Mouse (Mus musculus) spleen, postnatal 10 days (tissue): ENCODE data around the gene Ccdc106.
"Not testable (repeated sequence)": the region's sequence is repeated elsewhere in the genome, so short reads cannot be mapped to it uniquely, and the experiment has no call there.

ENCODE experiments used
- DNase-seq, 2 experiments: peaks; one replicate each; pipeline ENCODE4 v3.0.0; 2021 to 2022; ENCODE audit warnings: low spot score in 2 of 2

Ccdc106 gene

DNA sequence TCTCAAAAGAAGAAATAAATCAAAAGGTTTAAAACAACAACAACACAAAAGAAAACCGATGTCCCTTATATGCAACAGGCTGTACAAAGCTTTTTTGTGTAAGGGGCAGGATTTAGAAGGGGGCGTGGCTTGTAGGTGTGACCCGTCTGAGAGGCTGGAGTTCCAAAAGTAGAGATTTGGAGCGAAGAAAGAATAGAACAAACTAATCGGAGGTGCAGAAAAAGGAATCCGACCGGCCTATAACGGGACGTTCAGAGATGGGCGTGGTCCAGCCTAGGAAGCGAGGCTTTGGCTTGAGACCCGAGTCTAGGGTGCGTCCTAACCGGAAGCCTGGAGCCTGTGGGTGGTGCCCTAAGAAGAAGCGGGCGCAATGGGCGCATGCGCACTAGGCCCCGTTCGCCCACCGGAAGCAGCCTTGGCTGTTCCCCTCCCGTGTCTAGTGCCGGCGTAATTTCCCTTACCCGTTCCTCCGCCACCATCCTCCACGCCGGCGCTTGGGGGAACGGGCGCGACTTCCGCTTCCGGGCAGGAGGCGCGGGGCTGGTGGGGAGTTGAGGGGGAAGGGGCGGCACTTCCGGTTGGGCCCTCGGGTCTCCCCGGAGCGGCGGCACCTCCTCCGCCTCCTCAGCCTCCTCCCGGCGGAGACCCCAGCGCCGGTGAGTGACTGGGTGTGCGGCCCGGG lies at the start of gene Ccdc106, which contains the start of gene Zfp865:
Gene Ccdc106, plus strand, starts transcription at position 554 of the 682 bp plus-strand sequence.
Gene Zfp865, plus strand, starts transcription at position 377 of the 682 bp plus-strand sequence.
- peak; percentile 96 to 97 for DNase-seq

DNA sequence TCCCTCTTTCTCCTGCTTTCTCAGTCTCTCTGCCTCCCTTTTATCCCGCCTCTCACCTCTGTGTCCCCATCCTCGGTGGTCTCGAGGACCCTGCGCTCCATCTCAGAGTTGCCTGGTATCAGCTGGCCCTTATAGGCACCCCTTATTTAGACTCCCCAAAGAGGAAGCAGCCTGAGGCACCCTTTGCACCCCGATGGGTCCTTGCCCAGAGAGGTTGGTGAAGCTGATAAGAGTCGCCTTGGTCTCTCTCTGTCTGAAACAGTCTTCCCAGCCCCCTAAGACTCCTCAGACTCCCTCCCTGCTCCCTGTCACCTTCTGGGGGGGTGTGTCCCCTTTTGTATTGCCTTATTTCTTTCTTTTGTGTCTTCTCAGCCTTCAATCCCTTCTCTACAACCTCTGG lies 49.3 kb upstream of the Ccdc106 start, which contains the start of gene Sbk3:
Gene Sbk3, minus strand, starts transcription at position 101 of the 400 bp plus-strand sequence.
- DNase-seq, result no peak

DNA sequence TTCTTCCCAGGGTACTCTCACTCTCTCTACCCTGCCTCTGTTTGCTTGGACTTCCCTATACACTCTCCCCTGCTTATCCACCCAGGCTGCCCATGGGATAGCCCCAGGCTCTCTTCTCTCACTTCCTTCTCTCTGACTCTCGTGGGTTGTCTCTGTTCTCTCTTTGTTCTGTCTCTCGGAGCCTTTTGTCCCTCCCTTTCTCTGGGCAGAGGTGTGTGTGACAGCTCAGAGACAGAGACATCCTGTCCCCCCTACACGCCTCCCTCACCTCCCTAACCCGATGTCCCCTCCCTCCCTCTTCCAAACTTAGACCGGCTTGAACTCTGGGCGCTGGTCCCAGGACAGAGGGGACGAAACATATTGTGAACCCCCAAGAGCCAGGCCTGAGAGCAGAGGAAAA lies 48.6 kb upstream of the Ccdc106 start:
- DNase-seq, result no peak

DNA sequence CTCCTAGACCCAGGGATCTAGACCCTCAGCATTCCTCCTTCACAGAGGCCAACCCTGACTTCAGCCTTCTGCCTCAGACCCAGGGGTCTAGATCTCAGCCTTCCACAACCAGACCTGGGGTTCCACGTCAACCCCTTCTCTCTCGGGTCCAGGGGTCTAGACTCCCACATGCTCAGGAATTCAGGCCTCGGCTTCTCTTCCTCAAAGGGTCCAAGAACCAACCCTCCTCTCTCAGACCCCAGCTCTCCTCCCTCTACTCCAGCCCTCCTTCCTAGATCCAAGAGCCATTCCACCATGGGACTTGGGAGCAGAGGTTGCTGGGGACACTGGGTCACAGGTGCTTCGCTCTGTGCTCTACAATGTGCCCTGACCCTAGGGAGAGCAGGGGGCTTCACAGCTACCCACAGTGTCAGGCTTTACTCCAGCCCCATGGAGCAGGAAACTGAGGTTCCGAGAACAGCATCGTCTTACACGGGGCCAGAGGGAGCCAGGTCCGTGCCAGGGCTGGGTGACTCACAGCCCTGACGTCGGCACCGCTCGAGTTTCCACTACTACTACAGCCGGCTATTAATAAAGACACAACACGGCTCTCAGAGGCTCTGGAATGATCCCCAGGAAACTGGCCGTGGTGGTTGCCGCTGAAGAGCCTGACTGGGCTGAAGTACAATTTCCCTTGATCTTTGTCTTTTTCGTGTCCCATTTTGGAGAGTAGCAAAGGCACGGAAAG lies 47.9 kb upstream of the Ccdc106 start:
- no peak for DNase-seq

DNA sequence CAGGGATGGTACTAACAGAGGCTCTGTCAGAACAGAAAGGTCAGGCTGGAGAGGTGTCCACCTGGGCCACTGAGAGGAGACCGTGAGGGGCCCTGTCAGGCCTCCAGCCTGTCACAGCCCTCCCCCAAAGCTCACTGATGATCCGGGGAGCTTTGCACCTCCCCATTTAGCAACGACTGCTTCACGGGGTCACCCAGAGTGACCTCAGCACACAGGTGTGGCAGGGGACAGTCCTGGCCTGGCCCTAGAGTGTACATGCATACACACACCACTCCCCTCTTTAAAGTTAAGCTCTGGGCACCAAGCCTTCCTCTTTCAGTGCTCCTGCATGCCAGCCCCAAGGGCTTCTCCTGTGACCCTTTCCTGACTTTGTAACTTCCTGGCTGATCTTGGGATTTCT lies 44.9 kb upstream of the Ccdc106 start:
- no peak for DNase-seq

DNA sequence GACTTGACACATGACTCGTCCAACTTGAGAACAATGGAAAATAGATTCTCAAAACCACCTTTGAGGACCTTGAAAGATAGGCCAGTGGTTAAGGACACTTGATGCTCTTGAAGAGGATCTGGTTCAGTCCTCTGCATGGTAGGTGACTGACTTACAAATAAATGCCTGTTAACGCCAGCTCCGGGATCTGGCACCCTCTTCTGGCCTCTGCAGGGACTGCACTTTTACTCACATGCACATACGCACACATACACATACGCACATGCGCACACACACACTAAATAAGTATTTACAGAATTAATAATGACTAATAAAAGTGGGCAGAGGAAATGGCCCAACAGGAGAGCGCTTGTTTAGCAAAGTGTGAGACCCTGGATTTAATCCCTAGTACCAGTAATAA lies 43.5 kb upstream of the Ccdc106 start:
- DNase-seq, result no peak

DNA sequence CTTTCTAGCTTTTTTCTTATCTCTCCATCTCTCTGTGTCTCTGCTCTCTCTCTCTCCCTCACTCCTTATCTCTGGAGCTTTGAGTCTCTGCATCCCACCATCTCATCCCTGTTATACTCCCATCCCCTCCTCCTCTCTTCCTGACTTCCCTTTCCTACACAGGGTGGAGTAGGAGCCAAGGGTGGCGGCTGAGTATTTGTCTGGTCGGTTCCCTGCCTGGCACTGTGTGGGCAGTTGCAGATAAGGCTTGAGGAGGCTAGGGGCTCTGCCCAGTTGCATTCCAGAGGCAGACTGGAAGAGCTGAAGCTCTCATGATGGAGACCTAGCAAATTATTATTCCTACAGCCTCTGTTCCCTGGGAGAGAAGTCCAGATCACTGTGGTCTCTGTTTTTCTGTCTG lies 32.1 kb upstream of the Ccdc106 start:
- no peak for DNase-seq

DNA sequence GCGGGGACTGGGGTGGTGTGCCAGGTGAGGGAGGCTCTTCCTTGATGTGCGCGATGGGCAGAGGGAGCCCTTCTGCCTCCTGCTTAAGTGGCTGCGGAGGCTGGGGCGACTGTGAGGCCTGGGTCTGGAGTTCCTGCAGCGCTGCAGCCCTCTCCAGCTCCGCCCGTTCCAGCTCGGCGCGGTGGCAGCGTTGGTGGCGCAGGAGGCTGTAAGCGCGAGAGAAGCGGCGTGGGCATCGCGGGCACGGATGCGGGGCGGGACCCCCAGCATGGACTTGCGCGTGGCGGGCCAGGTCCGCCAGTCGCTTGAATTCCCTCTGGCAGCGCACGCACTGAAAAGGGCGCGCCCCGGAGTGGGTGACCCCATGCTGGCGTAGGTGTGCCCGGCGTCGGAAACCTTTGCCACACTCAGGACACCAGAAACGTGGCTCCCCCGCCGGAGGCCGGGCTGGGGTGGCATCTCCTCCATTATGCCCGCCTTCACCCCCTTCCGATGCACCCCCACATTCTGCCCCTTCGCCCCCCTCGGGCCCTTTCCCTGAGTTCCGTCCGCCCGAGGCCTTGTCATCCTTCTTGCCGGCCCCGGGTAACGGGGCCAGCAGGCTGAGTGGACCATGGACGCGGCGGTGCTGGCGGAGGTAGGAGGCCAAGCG lies 26.9 kb upstream of the Ccdc106 start:
- DNase-seq, result no peak

DNA sequence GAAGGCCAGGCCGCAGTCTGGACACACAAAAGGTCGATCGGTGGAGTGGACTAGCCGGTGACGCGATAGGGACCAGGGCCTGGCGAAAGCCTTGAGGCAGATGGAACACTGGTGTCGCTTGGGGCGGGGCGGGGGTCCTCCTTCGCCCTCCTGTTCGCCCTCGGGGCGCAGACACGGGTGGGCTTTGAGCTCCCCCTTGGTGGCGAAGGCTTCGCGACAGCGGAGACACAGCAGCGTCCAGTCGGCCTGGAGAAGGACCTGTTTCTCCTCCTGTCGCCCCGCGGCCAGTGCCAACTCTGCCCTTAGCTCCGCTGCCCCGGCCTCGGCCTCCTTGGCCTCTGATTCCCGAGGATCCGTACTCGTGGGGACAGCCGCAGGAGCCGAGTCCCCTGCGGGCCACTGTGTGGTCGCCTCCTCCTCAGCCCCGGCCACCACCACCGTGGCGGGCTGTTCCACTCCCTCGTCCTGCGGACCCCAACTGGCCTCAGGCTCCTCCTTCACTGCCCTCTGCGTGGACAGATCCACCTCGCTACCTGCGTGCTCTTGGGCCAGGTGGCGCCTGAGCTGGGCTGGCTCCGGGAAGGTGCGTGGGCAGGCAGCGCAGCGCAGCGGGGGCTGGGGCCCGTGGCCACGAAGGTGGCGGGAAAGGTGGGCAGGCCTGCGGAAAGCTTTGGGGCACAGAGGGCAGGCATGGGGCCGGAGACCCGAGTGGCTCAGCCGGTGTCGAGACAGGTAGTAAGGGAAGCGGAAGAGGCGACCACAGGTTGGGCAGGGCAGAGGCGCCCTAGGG lies 26.2 kb upstream of the Ccdc106 start:
- no peak for DNase-seq

DNA sequence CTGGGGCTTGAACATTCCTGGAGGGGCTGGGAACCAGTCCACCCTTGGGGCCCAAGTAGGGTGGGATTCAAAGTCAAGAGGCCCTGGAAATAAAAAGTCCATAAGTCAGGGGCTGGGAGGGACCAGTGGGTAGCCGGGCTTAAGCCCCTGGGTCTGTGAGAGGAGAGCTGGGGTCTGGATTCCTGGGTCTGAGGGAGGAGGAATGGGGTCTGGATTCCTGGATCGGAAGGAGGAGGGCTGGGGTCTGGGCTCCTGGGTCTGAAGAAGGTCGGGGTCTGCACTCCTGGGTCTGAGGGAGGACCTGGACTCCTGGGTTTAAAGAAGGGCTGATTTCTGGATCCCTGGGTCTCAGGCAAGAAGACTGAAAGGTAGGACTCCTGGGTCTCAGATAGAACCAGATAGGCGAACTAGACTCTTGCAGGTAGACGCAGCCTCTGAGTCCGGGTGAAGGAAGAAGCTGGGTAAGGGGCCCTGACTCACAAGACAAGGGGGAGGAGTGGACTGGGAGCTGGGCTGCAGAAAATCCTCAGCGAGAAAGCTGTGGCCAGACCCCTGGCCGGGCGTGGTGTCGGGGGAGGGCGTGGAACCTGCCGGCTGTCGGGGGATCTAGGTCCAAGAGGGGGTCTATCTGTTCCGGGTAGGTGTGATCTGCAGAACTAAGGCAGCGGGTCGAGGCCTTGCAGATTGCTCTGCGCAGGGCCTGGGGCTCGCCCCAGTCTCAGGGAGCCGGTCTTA lies 24.9 kb upstream of the Ccdc106 start:
- DNase-seq, result no peak

DNA sequence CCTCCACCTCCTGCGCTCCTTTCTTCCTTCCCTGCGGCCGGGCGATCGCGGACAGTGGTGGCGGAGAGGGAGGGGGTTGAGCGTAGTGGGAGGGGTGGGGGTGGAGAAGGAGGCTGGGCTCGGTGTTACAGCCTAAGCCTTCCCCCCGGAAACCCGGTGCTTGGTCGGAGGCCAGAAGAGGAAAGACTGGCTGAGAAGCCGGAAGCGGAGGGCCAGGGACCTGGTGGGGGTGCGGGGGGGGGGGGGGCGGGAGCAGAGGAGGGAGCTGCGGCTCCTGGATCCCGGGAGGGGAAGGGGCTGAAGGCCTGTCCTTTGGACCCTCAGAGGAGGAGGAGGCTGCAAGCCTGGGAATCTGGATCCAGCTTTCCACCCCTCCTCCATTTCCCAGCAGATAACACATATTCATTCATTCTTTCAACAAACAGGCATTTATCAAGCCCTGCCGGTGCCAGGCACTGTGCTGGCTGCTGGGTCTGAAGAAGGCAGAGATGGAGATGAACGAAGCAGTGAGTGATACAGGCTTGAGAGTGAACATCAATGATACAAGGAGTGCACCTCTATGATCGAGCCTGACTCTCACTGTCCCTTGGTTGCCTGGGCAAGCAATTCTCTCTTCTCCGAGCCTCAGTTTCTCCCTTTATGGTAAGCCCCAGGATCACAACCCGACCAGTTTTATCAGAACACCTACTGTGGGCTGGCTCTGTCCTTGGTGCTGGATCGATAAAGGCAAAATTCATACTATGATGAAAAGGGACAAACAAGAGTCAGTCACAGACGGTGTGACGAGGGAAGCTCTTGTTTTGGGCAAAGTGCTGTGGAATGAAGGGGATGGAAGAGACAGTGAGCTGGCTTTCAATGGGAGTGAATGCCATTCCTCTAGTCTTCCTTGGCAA lies 24.1 kb upstream of the Ccdc106 start, which contains the start of gene Zfp579:
Gene Zfp579, minus strand, starts transcription at position 156 of the 893 bp plus-strand sequence.
- DNase-seq, result peak; percentile 39 to 82

DNA sequence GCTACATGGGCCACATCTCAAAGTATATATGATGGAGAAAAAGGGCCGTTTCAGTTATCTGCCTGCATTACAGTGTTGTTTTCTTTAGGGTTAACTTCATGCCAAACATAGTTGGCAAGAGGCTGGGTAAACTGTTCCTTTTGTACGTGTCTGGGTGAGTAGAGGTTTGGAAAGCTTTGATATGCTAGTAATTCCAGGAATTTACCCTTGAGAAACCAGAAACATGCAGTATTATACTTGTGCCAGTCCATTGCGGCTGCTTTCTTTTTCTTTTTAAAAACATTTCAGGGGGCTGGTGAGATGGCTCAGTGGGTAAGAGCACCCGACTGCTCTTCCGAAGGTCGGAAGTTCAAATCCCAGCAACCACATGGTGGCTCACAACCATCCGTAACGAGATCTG lies 23.4 kb upstream of the Ccdc106 start:
- DNase-seq, result no peak

DNA sequence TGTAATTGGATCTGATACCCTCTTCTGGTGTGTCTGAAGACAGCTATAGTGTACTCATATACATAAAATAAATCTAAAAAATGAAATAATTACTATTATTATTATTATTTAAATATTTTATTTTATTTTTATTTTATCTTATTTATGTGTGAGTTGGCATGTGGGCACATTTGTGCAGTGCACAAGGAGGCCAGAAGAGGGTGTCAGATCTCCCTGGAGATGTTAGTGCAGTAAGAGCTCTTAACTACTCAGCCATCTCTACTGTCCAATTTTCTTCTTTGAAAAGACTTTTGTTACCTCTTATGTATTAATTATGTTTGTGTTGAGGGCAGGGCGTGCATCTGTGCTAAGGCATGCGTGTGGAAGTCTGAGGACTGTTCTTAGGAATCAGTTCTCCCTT lies 20.5 kb upstream of the Ccdc106 start:
- peak in 1 of 2 experiments; percentile 53 for DNase-seq

DNA sequence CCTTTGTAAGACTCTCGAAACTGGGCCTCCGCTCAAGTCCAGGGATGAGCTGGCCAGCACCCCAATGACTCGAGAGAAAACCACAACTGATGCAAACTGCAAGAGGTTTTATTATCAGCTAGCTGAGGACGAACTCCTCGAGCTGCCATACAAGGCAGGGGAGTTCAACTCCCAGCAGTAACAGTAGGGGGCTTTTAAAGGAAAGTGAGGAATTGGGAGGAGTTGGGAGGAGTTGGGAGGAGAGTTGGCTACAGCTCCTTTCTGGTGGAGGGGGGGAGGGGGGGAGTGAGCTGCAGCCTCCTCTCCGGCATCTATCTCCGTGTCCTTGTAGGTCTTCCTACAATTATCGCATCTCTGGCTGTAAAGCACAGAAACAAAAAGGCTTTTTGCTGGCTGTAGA lies 17.5 kb upstream of the Ccdc106 start:
- DNase-seq, result not testable (repeated sequence)

DNA sequence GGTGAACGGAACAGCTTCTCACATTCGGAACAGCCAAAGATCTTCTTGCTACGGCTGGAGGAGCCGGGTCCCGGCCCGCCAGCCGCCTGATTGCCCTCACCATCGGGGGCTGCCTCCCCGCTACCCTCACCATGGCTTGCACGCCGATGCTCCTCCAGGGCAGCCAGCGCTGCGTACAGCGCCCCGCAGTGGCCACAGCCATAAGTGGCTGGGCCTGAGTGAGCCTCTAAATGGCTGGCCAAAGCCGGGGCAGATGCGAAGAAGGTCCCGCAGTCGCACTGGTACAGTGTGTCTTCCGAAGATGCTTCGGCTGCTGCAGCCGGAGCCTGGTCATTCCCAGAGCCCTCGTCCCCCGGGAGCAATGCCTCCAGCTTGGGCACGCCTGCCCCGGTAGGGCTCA lies 12.1 kb upstream of the Ccdc106 start:
- no peak for DNase-seq

DNA sequence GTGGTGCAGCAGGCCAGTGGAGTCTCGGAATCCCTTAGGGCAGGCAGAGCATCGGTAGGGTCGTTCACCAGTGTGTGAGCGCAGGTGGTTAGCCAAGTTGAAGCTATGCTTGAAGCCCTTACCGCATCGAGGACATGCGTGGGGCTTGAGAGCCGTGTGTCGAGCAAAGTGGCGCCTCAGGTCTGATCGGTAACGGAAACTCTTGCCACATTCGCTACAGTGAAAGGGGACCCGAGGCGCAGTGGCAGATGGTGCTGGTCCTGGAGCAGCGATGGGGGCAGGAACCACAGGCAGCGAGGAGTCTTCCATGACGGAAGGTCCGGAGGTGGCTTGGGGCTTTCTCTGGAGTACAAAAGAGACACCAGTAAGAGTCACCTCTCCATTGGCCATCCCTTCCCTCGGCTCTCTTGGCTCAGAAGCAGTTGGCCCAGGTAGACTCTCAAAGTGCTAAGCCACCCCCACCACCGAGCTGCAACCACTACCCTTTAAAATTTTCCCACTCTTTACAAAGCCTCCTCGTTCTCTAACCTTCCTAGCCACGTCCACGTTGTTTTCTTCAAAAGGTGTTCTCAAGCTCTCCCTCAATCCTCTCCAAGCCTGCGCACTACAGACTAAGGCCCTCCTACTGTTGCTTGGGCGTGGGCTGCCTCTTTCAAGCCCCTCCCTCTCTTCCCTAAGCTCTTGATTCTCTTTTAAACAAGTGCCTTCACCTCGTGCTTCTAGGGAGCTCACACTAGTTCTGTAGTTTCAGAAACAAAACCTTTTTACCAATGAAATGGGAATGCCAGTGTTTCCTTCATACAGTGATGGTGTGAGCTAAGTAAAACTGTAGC lies 7.5 kb upstream of the Ccdc106 start:
- DNase-seq, result no peak

DNA sequence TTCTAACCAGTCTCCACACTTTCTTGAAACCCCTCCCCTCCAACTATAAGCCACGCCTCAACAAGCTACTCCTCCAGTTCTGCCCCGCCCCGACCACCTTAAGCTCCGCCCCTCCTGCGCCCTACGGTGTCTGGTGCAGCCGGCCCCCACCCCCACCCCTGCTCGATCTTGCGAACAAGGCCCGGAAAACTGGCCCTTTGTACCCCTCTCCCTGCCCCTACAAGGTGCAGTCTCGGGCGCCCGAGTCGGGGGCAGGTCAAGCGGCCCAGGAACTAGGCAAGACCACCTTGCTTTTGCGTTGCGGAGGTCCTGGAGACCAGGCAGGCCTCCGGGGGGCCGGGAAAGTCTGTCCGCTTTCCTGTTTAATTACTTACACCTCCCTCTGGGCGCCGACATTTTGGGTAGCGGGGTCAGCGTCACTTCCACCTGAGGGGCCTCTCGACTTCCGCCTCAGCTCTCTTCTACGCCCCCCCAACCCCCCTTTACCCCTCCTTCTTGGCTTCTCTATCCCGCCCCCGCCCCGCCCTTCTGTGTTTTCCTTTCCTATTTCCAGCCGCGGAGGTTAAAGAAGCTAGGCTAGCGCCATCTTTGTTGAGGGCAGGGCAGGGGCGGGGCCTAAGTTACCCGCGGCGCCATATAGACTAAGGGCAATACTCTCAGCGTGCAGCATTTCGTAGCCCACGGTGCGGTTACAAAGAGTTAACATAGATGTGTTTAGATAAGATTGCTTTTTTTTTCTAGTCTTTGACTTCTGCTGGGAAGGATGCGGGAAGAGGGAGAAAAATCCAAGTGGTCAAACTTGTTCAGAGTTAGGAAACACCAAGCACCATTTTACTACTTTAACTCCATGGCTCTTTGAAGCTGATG lies 5.9 kb upstream of the Ccdc106 start, which contains the start of the genes Zfp524 and Fiz1:
Gene Zfp524, plus strand, starts transcription at position 165 of the 867 bp plus-strand sequence.
Gene Fiz1, minus strand, starts transcription at position 447 of the 867 bp plus-strand sequence.
- DNase-seq, result peak; percentile 97
